Mouse (Mus musculus) bone marrow, adult 2 months (tissue): Measurements from ENCODE around the gene Mrpl53. TPM values are rescaled to one million over a fixed set of nuclear protein-coding genes. Genes with fewer than 3 reads are reported as not detected.
A peak's percentile ranks its signal among the peaks of the same experiment; 100 is the strongest.

ENCODE experiments used
- H3K27ac ChIP-seq: fragments of 200-500 bp; 2 replicates; pipeline ENCODE4 v1.5.1; 2012; ENCODE audit warnings: low read depth, mild to moderate bottlenecking, control low read depth, inconsistent platforms, low read length; ENCODE audit not compliant: control insufficient read depth, poor library complexity, insufficient read depth
- H3K4me1 ChIP-seq: fragments of 200-500 bp; 2 replicates; pipeline ENCODE4 v1.6.1; 2011; ENCODE audit warnings: low read length; ENCODE audit not compliant: control insufficient read depth, insufficient read depth
- H3K4me3 ChIP-seq: fragments of 200-500 bp; replicated peaks from 2 replicates; pipeline ENCODE3; 2011; ENCODE audit warnings: mild to moderate bottlenecking, low read depth, low read length, control low read depth; ENCODE audit not compliant: control insufficient read depth
- CTCF ChIP-seq: fragments of 200-500 bp; IDR thresholded peaks from 2 replicates; pipeline ENCODE4 v1.5.1; 2011; ENCODE audit warnings: low read length, control low read depth; ENCODE audit not compliant: control insufficient read depth, insufficient read depth
- POLR2A ChIP-seq: fragments of 200-500 bp; IDR thresholded peaks from 2 replicates; pipeline ENCODE4 v1.6.1; 2011; ENCODE audit warnings: low read depth, mild to moderate bottlenecking, control low read depth, low read length, borderline replicate concordance; ENCODE audit not compliant: control insufficient read depth
- WGBS: fragments of 180-500 bp; shearing (Covaris S2); methylation state at CpG from one replicate; pipeline ENCODE4 v1.1.7; 2018; 5-methylcytosine and 5-hydroxymethylcytosine counted together
- polyA plus RNA-seq: library from polyadenylated mRNA; stranded (reverse); fragments of >200 nt; gene quantifications from 2 replicates; pipeline ENCODE4 v1.2.4, GENCODE M21; 2011; ENCODE audit warnings: low replicate concordance; ENCODE audit not compliant: missing spikeins, insufficient read depth, insufficient read length

Gene Mrpl53
- polyA plus RNA-seq, 1 experiment = 49.7 TPM

DNA sequence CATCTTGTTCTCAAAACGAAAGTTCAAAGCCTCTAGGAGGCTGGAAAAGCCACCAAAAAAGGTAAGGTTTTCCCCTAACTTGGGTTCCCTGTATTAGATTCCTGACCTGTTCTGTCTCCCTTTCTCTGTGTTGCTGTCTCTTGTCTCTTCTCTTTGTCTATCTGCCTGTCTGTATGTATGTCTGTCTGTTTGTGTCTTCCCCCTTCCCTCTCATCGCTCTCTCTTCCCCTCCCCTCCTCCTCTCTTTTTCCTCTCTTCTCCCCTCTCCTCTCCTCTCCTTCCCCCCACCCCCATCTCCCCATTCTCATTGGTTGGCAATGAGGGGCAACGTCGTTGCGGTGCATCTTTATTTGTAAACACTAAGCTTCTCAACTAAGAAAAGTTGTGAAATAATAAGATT lies 16.5 kb downstream of the Mrpl53 start, which contains the start of gene Ino80b:
Ino80b (minus strand) TSS at position 101 of the 400 bp plus-strand sequence.
- TF ChIP-seq CTCF (no peak), POLR2A (no peak)
- Histone ChIP-seq H3K27ac (peak within 1 kb of the TSS; percentile 80), H3K4me3 (peak within 1 kb of the TSS; percentile 89), H3K4me1 (no peaks in the 10 kb centered on the region; the same call in 1 of the 2 replicates)
- 33% methylated on average over 5 of the region's 5 CpGs for WGBS

DNA sequence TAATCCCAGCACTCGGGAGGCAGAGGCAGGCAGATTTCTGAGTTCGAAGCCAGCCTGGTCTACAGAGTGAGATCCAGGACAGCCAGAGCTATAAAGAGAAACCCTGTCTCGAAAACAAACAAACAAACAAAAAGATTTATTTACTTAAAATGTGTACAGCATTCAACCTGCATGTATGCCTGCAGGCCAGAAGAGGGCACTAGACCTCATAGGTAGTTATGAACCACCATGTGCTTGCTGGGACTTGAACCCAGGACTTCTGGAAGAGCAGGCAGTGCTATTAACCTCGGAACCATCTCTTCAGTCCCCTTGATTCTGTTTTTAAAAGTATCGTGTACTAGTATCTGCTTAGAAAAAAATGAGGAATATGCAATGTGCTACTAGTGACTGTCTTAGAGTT lies 18.6 kb downstream of the Mrpl53 start:
- TF ChIP-seq CTCF (peak; percentile 25; the same call in 1 of the 2 replicates), POLR2A (no peak)
- WGBS = 88% methylated on average over 5 of the region's 5 CpGs
- Histone ChIP-seq H3K4me1 (peaks cover 2% of the 10 kb centered on the region; the same call in 1 of the 2 replicates), H3K27ac (no peak overlapping the region), H3K4me3 (no peak overlapping the region)

DNA sequence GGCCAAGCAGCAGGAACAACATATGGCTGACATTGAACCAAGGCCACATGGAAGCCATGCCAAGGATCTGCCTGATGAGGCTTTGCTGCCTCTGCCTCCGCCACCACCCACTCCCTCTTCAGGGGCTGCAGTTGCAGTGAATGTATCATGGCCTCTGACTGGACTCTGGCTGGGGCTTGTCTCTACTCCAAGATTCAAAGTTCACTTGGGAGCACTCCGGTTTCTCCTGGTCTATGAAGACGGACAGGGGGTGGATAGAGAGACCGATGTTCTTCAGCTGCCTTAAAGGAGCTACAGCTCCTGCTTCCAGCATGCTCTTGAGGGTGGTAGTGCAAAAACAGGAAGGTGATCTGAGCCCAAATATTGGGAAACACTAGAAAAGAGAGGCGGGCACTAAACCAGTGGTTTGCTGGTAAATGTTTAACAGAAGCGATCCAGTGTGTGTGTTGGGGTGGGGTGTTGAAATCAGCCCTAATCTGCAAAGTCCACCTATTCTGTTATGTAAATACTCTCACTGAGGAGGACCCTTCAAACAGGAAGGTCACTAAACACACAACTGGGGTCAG lies 22.7 kb downstream of the Mrpl53 start:
- 23% methylated on average over 6 of the region's 6 CpGs for WGBS
- TF ChIP-seq CTCF (no peak), POLR2A (no peak)
- H3K27ac ChIP-seq = peak overlapping the region; percentile 43
- peaks cover 4% of the 10 kb centered on the region; the same call in 1 of the 2 replicates for H3K4me1 ChIP-seq
- H3K4me3 ChIP-seq = no peak overlapping the region

DNA sequence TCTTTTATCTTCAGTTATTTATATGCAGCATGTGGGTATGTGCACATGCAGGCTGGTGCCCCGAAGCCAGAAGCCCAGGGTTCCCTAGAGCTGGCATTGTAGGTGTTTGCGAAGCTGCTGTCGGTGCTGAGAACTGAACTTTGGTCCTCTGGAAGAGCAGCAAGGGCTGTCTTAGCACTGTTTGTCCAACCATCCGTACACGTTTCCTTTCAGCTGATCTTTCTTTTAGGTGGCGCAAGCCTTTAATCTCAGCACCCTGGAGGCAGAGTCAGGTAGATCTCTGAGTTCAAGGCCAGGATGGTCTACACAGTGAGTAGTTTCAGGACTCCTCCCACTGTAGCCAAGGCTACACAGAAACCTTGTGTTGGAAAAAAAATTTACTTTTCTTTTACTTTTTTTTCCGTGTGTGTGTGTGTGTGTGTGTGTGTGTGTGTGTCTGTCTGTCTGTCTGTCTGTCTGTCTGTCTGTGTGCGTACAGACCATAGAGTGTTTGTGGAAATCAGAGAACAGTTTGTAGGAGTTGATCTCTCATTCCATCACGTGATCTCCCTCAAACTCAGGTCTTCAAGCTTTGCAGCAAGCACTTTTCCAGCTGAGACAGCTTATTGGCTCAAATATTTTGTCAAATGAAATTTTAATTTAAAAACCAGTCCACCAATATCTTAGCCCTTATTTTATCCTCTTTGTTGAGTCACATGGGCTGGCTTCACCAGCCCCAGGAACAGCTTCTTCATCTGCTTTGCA lies 23.5 kb downstream of the Mrpl53 start:
- peak overlapping the region; percentile 10; the same call in 1 of the 2 replicates for H3K27ac ChIP-seq
- TF ChIP-seq CTCF (no peak), POLR2A (no peak)

DNA sequence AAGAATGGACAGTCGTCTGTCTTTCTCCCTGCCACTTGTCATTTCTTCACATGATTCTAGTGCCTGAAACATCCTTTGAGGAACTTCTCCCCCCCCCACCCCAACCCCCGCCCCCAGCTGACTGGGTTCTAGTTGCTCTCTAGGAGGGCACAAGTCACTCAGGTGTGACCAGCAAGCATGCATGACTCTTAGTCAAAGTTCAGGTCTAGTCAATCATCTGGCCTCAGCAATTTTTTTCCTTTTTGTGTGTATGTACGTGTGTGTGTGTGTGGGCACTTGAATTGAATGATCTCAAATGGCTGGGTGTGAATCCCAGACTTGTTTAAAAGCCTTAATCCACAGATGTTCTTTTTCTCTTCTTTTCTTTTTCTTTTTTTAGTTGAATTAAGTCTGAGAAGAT lies 25.4 kb downstream of the Mrpl53 start:
- Histone ChIP-seq H3K4me1 (peaks cover 5% of the 10 kb centered on the region; the same call in 1 of the 2 replicates), H3K27ac (no peak overlapping the region), H3K4me3 (no peak overlapping the region)
- 49% methylated on average over 3 of the region's 3 CpGs for WGBS
- no peak for TF ChIP-seq CTCF
- no peak for TF ChIP-seq POLR2A

More for the DNA sequence above, 23.5 kb downstream of the Mrpl53 start:
- no peak overlapping the region for H3K4me3 ChIP-seq
- WGBS = 60% methylated on average over 9 of the region's 9 CpGs
- H3K4me1 ChIP-seq = peaks cover 4% of the 10 kb centered on the region; the same call in 1 of the 2 replicates

DNA sequence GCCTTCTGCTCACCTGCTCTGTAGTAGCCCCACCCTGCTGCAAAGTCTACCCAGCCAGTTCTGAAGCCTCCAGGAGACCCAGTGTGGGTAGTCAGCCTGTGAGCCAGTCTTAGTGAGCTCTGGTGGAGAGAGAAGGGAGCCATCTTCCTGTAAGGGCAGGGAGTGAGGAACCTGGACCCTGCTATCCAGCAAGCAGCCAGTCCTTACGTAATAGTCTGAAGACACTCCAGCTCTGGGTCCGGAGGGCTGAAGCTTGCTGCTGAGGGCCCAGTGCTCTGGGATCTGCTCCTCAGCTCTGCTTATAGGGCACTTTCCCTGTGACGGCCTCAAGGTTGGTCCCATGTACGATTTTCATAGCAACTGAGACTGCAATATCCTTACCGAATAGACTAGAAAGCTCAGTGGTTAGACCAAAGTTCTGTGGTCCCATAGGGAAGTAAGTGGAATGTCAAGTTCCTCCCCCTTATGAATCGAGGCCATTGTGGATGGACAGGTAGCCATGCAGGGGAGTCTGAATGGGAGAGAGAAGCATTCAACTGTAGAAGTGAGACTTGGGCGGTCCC lies 26.2 kb downstream of the Mrpl53 start, which contains the start of gene Rtkn:
Rtkn (plus strand) TSS at position 513 of the 563 bp plus-strand sequence.
- WGBS = 56% methylated on average over 7 of the region's 7 CpGs
- peaks cover 5% of the 10 kb centered on the region; the same call in 1 of the 2 replicates for H3K4me1 ChIP-seq
- H3K27ac ChIP-seq = no peak within 1 kb of the TSS

DNA sequence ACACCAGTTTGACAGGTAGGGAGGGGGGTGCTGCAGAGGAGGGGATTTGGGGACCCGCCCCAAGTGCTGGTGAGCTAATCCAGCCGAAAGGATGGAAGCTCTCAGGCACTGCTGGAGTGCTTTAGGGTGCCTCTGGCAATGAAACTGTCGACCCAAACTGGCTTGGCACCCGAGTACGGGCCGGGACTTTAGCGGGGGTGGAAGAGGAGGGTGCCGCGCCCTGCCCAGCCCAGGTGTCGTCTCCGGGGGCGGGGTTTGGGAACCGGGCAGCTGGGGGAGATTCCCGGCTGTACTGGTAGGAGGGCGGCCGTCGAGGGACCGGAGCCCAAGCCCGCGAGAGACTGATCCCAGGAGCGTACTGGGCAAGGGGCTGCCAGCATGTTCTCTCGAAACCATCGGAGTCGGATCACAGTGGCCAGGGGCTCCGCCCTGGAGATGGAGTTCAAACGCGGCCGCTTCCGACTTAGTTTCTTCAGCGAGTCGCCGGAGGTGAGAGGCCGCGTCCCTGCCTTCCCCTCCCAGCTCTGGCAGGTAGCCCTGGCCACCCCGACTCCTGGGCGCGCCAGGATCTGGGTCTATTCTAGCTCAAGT lies 26.8 kb downstream of the Mrpl53 start:
- WGBS = 30% methylated on average over 37 of the region's 37 CpGs
- Histone ChIP-seq H3K4me1 (peaks cover 5% of the 10 kb centered on the region; the same call in 1 of the 2 replicates), H3K27ac (no peak overlapping the region), H3K4me3 (peak overlapping the region; percentile 31)
- TF ChIP-seq CTCF (no peak), POLR2A (no peak)

More for the DNA sequence above, 26.2 kb downstream of the Mrpl53 start, which contains the start of gene Rtkn:
- TF ChIP-seq CTCF = no peak
- no peak for TF ChIP-seq POLR2A
- peak within 1 kb of the TSS; percentile 31 for H3K4me3 ChIP-seq
